Mouse (Mus musculus) stomach, embryonic 14.5 days (tissue): ENCODE data around the gene Calm5. TPM values are rescaled to one million over a fixed set of nuclear protein-coding genes. Genes with fewer than 3 reads are reported as not detected.
A peak's percentile ranks its signal among the peaks of the same experiment; 100 is the strongest.

Experiments used
- ATAC-seq: fragments of 200-750 bp; cut with Nextera tagmentation; 2 replicates; pipeline ENCODE4 v1.8.0; 2017; ENCODE audit warnings: low read depth, moderate TSS enrichment; ENCODE audit not compliant: insufficient number of reproducible peaks, insufficient read depth, low FRiP score
- H3K27ac ChIP-seq: fragments of 300-500 bp; sonication (generic); 2 replicates; pipeline ENCODE4 v1.5.1; 2014; ENCODE audit warnings: mild to moderate bottlenecking, low read length, moderate library complexity, mixed read lengths
- H3K27me3 ChIP-seq: fragments of 300-500 bp; sonication (generic); 2 replicates; pipeline ENCODE4 v1.6.1; 2014; ENCODE audit warnings: low read length, control low read depth, mixed read lengths; ENCODE audit not compliant: control insufficient read depth, insufficient read depth
- H3K36me3 ChIP-seq: fragments of 300-500 bp; sonication (generic); 2 replicates; pipeline ENCODE4 v1.6.1; 2014; ENCODE audit warnings: mild to moderate bottlenecking, control low read depth, low read length, moderate library complexity, mixed read lengths; ENCODE audit not compliant: control insufficient read depth, insufficient read depth
- H3K4me1 ChIP-seq: fragments of 300-500 bp; sonication (generic); 2 replicates; pipeline ENCODE4 v1.6.1; 2014; ENCODE audit warnings: low read length, control low read depth, mixed read lengths; ENCODE audit not compliant: control insufficient read depth, insufficient read depth
- H3K4me2 ChIP-seq: fragments of 300-500 bp; sonication (generic); replicated peaks from 2 replicates; pipeline ENCODE4 v1.6.1; 2014; ENCODE audit warnings: low read depth, low read length, control low read depth
- H3K4me3 ChIP-seq: fragments of 300-500 bp; sonication (generic); 2 replicates; pipeline ENCODE4 v1.5.1; 2014; ENCODE audit warnings: low read depth, low read length, control low read depth
- H3K9ac ChIP-seq: fragments of 300-500 bp; sonication (generic); replicated peaks from 2 replicates; pipeline ENCODE4 v1.6.1; 2014; ENCODE audit warnings: low read depth, mild to moderate bottlenecking, control low read depth, low read length, moderate library complexity, mixed read lengths
- H3K9me3 ChIP-seq: fragments of 300-500 bp; sonication (generic); 2 replicates; pipeline ENCODE4 v1.6.1; 2016; ENCODE audit warnings: low read depth, low read length, control low read depth; ENCODE audit not compliant: control insufficient read depth
- WGBS: fragments of 180-500 bp; shearing (Covaris S2); extraction: QIAGEN DNeasy Blood & Tissue Kit; methylation state at CpG from one replicate; pipeline ENCODE4 v1.1.7; 2014; 5-methylcytosine and 5-hydroxymethylcytosine counted together
- polyA plus RNA-seq: library from polyadenylated mRNA; unstranded; fragments of >200 nt; fragmentation: Nextera tagmentation; extraction: Ambion mirVana; gene quantifications from 2 replicates; pipeline ENCODE4 v1.2.1, GENCODE M21; 2014

Gene Calm5
- polyA plus RNA-seq, 1 experiment from 2014 or later: not detected

GRCm38 (mm10) chr13:3856252-3856651 is 2.3 kb downstream of the Calm5 start:
- Histone ChIP-seq H3K4me1 (no peaks in the 10 kb centered on the region), H3K9me3 (peaks cover 3% of the 10 kb centered on the region; the same call in 1 of the 2 replicates), H3K27me3 (no peaks in the 10 kb centered on the region), H3K4me2 (no peak overlapping the region), H3K36me3 (no peaks in the 10 kb centered on the region), H3K4me3 (no peak overlapping the region), H3K27ac (no peak overlapping the region), H3K9ac (no peak overlapping the region)
- no peak for ATAC-seq
- 75% methylated on average over 1 of the region's 1 CpGs for WGBS

- H3K27ac ChIP-seq: no peak overlapping the region
- no peaks in the 10 kb centered on the region for H3K36me3 ChIP-seq
- ATAC-seq: no peak
- peaks cover 3% of the 10 kb centered on the region; the same call in 1 of the 2 replicates for H3K9me3 ChIP-seq
- no peak overlapping the region for H3K9ac ChIP-seq
- no peak overlapping the region for H3K4me2 ChIP-seq
- H3K4me3 ChIP-seq: no peak overlapping the region
- H3K4me1 ChIP-seq: no peaks in the 10 kb centered on the region
- no peaks in the 10 kb centered on the region for H3K27me3 ChIP-seq
- 86% methylated on average over 8 of the region's 8 CpGs for WGBS
Observed at GRCm38 (mm10) chr13:3861251-3861650, 7.3 kb downstream of the Calm5 start.

DNA sequence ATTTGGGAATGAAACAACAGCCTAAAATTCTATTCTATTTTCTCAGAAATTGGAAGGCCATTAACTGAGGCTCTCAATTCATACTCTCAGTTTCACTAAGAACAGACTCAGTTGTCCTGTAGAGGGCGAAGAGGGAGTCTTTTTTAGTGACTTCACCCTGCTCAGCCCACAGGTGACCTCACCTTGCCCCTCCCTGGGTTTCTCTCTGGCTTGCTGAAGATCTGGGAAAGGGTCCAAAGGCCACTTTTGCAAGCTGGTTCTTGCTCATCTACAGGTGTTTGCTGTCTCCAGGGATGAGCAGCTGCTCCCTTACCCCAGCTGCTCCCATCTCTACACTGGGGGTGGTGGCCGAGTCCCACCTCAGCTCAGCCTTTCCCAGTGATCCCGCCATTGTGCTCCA is 8.4 kb downstream of the Calm5 start:
- ATAC-seq: no peak
- H3K27ac ChIP-seq: no peak overlapping the region
- 80% methylated on average over 3 of the region's 3 CpGs for WGBS
- no peaks in the 10 kb centered on the region for H3K4me1 ChIP-seq
- H3K9me3 ChIP-seq: peaks cover 3% of the 10 kb centered on the region; the same call in 1 of the 2 replicates
- no peak overlapping the region for H3K4me2 ChIP-seq
- H3K27me3 ChIP-seq: no peaks in the 10 kb centered on the region
- H3K9ac ChIP-seq: no peak overlapping the region
- no peak overlapping the region for H3K4me3 ChIP-seq
- H3K36me3 ChIP-seq: no peaks in the 10 kb centered on the region

- H3K9me3 ChIP-seq: peaks cover 3% of the 10 kb centered on the region; the same call in 1 of the 2 replicates
- 86% methylated on average over 10 of the region's 10 CpGs for WGBS
- no peak; the same call in 1 of the 2 replicates for ATAC-seq
Observed at GRCm38 (mm10) chr13:3862922-3863580, 9.1 kb downstream of the Calm5 start.

GRCm38 (mm10) chr13:3865648-3866354 is 11.8 kb downstream of the Calm5 start:
- H3K9ac ChIP-seq: no peak overlapping the region
- no peaks in the 10 kb centered on the region for H3K36me3 ChIP-seq
- peak; percentile 48; the same call in 1 of the 2 replicates for ATAC-seq
- no peaks in the 10 kb centered on the region for H3K27me3 ChIP-seq
- WGBS: 74% methylated on average over 14 of the region's 14 CpGs
- no peak overlapping the region for H3K4me2 ChIP-seq
- no peaks in the 10 kb centered on the region for H3K9me3 ChIP-seq
- H3K4me3 ChIP-seq: no peak overlapping the region
- no peak overlapping the region for H3K27ac ChIP-seq
- H3K4me1 ChIP-seq: no peaks in the 10 kb centered on the region

More at GRCm38 (mm10) chr13:3862922-3863580, 9.1 kb downstream of the Calm5 start:
- Histone ChIP-seq H3K4me2 (no peak overlapping the region), H3K4me3 (no peak overlapping the region), H3K27me3 (no peaks in the 10 kb centered on the region), H3K27ac (no peak overlapping the region), H3K9ac (no peak overlapping the region), H3K36me3 (no peaks in the 10 kb centered on the region), H3K4me1 (no peaks in the 10 kb centered on the region)

DNA sequence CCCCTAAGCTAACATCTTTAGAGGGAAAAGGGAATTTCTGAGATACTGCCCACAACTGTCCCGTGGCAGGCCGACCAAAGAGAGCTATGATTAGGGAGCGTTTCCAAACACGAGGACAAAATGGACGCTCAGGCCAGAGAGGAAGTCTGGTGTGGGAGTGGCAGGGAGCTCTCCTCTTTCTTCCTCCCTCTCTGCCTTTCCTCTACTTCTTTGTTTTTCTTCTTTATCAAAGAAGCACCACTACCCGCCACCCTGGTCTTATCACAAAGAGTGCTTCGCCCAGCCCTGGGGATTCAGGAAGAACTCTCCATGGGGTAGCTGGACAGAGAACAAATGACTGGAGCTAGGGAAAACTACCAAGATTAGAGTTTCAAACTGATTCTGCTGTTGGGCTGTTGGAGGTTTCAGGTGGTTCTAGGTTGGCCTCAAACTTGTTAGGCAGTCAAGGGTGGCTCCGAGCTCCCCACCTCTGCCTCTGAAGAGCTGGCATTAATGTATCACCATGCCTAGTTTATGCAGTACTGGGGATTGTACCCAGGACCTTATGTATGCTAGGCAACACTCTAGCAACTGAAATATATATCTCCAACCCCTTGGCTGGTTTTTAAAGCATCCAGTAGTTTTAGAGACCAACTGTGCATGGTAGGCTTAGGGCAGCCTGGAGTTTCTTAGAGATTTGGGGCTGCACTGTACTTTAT is 12.5 kb downstream of the Calm5 start:
- whole genome bisulfite sequencing: 81% methylated on average over 8 of the region's 8 CpGs
- no peak overlapping the region for H3K4me2 ChIP-seq
- no peak overlapping the region for H3K27ac ChIP-seq
- H3K36me3 ChIP-seq: no peaks in the 10 kb centered on the region
- 0 out of 2 replicates have a peak, but pooled peaks have one; percentile 29 for ATAC-seq
- H3K4me1 ChIP-seq: no peaks in the 10 kb centered on the region
- no peaks in the 10 kb centered on the region for H3K9me3 ChIP-seq
- no peak overlapping the region for H3K4me3 ChIP-seq
- no peak overlapping the region for H3K9ac ChIP-seq
- no peaks in the 10 kb centered on the region for H3K27me3 ChIP-seq

DNA sequence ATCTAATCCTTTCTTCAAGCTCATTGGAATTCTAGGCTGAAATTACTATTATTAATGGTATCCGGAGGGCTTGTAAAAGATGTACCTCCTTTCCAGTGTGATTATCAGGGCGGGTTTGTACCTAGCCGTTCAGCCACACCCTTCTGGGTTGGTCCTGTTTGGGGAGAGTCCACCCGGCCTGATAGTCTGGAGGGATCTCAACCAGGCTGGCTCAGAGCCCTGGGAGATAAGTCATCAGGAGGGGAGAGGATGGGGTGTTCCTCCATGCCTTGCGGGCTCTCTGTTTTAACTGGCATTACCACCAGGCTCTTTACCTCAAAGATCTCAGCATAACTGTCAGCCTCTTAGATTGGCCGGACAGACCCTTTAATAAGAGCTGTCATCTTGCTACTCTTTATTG is 13.2 kb downstream of the Calm5 start:
- peak; percentile 78; the same call in 1 of the 2 replicates for ATAC-seq
- Histone ChIP-seq H3K9ac (no peak overlapping the region), H3K36me3 (no peaks in the 10 kb centered on the region), H3K4me1 (no peaks in the 10 kb centered on the region), H3K27ac (no peak overlapping the region), H3K27me3 (no peaks in the 10 kb centered on the region), H3K4me2 (no peak overlapping the region), H3K9me3 (no peaks in the 10 kb centered on the region), H3K4me3 (no peak overlapping the region)
- WGBS: 81% methylated on average over 6 of the region's 6 CpGs

DNA sequence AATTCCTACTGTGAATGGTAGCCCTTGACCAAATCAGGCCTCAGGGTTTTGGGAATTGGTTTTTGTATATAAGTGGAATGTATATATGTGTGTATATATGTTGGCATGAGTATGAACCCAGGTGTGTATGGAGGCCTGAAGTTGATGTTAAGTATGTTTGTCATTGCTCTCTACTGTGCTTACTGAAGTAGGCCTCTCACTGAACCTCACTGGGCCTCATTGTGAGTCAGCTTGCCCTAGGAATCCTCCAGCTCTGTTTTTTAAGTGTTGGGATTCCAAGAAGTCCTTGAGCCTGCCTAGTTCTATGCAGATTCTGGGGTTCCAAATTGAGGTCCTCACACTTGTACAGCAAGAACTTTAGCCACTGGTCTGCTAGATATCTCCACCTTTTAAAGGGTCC is 15.9 kb downstream of the Calm5 start:
- Histone ChIP-seq H3K4me2 (no peak overlapping the region), H3K9me3 (no peaks in the 10 kb centered on the region), H3K27me3 (no peaks in the 10 kb centered on the region), H3K4me3 (no peak overlapping the region), H3K36me3 (no peaks in the 10 kb centered on the region), H3K27ac (no peak overlapping the region), H3K4me1 (no peaks in the 10 kb centered on the region), H3K9ac (no peak overlapping the region)
- no peak for ATAC-seq
